Mouse (Mus musculus) CD4-positive, CD25-positive, alpha-beta regulatory T cell, adult 9 weeks (primary cell): ENCODE measurements around the gene Isg15. TPM values are rescaled to one million over a fixed set of nuclear protein-coding genes. Genes with fewer than 3 reads are reported as not detected.

ENCODE experiments used
- polyA plus RNA-seq: library from polyadenylated mRNA; unstranded; fragments of 100-300 nt; shearing (Covaris generic); gene quantifications from one replicate; pipeline ENCODE4 v1.2.1, GENCODE M21; 2017

The Isg15 gene
- 60.5 TPM for polyA plus RNA-seq

DNA sequence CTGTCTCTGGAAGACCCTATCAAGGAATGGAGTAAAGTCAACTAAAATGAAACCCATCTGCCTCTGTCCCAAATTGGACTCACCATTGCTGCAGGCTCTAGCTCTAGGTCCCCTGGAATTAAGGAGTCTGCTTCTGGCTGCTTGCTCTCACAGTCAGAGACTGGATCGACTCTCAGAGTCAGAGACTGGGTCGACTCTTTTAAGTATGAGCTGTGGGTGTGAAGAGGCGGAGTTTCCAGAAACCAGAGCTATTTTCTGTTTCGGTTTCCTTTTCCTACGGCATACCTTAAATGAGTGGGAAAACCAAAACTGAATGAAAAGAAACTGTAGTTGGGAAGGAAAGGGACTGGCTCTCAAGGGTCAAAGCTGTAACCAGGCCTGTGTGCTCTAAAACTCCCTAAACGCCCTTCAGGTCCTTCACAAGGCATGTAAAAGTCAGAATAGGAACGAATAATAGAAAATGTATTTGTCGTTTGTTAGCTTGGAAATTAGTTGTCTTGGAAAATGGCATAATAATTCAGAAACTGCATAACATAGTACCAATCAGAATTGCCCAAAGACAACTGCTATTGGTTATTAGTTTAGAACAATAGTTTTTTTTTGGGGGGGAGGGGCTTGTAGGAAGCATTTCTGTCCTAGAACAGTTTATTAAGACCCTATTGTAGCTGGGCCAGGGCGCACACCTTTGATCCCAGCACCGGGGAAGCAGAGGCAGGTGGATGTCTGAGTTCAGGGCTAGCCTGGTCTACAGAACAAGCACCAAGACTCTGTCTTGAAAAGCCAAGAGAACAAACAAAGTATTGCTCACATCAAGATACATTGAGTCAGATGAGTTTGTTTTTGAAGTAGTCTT, at the start of gene Isg15:
Gene Isg15 (minus strand): TSS at position 196 of the 853 bp plus-strand sequence.

DNA sequence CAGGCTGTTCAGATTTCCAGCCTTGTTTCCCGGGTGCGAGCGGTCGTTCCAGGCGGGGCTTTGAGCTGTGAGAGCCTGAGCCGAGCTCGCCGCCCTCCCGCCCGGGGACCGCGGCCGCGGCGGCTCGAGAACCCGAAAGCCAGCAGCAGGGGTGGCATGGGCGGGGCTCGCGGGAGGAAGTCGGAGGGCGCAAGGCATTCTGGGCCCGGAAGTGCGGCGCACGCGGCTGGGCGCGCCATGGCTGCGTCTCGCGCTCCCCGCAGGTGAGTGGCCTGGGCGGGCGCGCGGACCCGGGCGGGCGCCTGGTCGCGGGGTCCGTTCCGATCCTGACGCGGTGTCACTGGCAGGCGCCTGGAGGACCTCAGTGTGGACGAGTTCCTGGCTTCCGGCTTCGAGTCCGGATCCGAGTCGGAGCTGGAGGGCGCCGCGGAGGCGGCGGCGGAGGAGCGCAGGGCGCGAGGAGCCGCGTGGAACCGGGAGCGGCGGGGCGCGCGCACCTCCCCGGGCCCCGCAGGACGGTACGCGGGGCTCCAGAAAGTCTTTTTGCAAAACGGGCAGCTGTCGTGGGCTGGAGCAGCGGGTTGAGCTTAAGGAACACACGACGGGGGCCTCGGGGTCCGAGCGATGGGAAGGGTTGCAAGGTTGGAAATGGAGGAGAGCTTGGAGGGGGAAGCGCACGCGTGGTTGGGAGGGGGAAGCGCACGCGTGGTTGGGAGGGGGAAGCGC, 35.4 kb upstream of the Isg15 start, which contains the start of gene Noc2l:
Gene Noc2l (plus strand): TSS at position 203 of the 726 bp plus-strand sequence.

DNA sequence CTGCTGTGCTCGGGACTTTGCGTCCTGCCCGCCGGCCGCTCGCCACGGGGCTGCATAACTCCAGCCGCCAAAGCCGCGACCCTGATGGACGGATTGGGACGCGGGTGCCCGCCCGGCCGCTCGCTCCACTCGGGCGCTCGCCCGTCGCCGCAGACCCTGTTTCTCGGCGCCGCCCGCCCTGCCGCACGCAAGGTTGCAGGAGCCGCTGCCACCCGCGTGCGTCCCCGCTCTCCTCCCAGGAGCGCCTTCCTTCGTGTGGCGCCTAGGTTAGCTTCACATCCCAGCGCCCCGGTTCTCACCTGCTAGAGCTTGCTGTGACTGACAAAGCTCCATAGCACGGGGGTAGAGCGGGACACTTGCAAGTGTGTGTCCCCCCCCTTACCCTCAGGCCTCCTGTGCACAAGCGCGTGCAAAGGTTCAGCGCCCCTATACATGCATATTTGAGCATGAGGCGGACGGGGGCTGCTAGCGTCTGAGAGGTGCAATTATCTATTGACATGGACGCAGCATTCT, 34.1 kb upstream of the Isg15 start, which contains the start of gene Plekhn1:
Gene Plekhn1 (minus strand): TSS at position 157 of the 513 bp plus-strand sequence.

DNA sequence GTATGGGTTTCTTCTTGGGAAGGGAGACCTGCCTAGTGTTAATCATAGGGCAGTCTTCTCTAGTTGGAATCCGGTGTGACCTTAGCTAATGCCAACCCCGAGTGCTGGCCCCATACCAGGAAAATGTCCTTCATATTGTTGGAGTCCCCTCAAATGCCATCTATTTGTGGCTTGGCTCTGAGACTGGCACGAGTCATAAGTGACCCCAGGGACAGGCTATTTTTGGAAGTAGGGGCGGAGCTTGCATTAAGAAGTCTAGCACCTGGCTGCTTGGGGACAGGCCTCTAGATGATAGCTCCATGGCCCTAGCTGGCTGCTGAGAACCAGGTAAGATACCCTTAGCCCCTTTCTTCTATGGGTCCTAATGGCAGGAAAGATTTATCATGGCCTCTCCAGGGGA, 15.0 kb upstream of the Isg15 start, which contains the start of gene Perm1:
Gene Perm1 (plus strand): TSS at position 220 of the 400 bp plus-strand sequence.

DNA sequence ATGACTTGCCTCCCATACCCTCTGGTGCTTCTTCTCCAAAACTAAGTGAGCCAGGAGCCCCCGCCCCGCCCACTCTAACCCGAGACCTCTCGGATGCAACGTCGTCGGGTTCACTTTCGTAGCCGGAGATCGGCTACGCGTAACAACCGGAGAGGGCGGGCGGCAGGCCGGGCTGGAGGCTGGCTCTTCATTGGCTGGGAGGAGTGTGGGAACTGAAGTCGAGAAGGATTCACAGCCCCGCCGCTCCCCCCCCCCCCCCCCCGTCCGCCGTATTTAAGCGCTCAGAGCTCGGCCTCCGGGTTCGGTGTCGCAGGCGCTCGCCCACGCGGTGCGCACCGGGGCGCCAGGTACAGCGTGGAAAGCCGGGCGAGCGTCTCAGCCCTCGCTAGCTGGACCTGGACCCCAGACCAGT, 2.4 kb upstream of the Isg15 start, which contains the start of gene AW011738:
Gene AW011738 (plus strand): TSS at position 304 of the 412 bp plus-strand sequence.

DNA sequence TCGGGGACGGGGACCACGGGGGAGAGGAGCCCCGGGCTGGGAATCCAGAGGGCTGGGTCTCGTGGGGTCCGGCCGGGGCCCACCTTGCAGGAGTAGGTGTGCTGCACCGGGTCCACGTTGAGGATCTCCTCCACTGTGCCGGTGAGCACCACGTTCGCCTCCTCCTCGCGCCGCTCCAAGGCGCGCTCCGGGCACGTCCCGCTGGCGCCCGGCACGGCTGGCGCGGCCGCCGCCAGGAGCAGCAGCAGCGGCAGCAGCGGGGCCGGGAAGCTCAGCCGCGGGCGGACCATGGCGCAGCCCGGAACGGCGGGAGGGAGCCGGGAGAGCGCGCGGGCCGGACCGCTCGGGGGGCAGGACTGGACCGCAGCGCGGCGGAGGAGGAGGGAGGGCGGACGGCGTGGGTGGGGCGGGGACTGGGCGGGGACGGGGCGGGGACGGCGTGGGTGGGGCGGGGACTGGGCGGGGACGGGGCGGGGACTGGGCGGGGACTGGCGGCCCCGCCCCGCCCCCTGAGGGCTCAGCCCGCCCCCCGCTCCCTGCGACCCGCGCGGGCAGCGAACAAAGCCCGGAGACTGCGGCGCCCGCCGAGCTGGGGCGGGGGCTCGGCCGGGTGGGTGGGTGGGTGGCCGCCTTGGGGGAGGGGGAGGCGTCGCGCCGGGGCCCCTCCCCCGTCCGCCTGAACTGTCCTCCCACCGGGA, 3.3 kb downstream of the Isg15 start, which contains the start of gene Agrn:
Gene Agrn (minus strand): TSS at position 358 of the 698 bp plus-strand sequence.

Other genes starting within 250 kb of the Isg15 start
- gene C1qtnf12, start 238.5 kb downstream of the Isg15 start, polyA plus RNA-seq, result 11.2 TPM
- 0.98 TPM for gene B3galt6, start 208.2 kb downstream of the Isg15 start, polyA plus RNA-seq
- gene Sdf4, start 207.9 kb downstream of the Isg15 start, polyA plus RNA-seq, result 590 TPM
- 948 TPM for gene Tnfrsf4, start 187.0 kb downstream of the Isg15 start, polyA plus RNA-seq
- 768 TPM for gene Tnfrsf18, start 174.7 kb downstream of the Isg15 start, polyA plus RNA-seq
- gene Ttll10, start 141.4 kb downstream of the Isg15 start, polyA plus RNA-seq, result 0.35 TPM
- 40.7 TPM for gene 9430015G10Rik, start 90.8 kb downstream of the Isg15 start, polyA plus RNA-seq
- gene Rnf223, start 70.3 kb downstream of the Isg15 start, polyA plus RNA-seq, result 0.19 TPM
- 2.0 TPM for gene Agrn, start 3.3 kb downstream of the Isg15 start, polyA plus RNA-seq
- 24.6 TPM for gene AW011738, start 2.5 kb upstream of the Isg15 start, polyA plus RNA-seq
- gene Perm1, start 15.1 kb upstream of the Isg15 start, polyA plus RNA-seq, result 2.1 TPM
- 6.6 TPM for gene Plekhn1, start 34.0 kb upstream of the Isg15 start, polyA plus RNA-seq
- gene Noc2l, start 35.2 kb upstream of the Isg15 start, polyA plus RNA-seq, result 11.7 TPM
- gene Samd11, start 54.8 kb upstream of the Isg15 start, polyA plus RNA-seq, result 5.2 TPM
- gene Vmn2r-ps159, start 130.3 kb upstream of the Isg15 start, polyA plus RNA-seq, result not detected